Mouse (Mus musculus): Measurements from ENCODE around the gene Gm45837. TPM values are rescaled to one million over a fixed set of nuclear protein-coding genes. Genes with fewer than 3 reads are reported as not detected.
A peak's percentile ranks its signal among the peaks of the same experiment; 100 is the strongest.

The Gm45837 gene
- polyA plus RNA-seq, 2 experiments: not detected

GRCm38 (mm10) chr7:101444211-101444610 lies 33.5 kb downstream of the Gm45837 start:
- TF ChIP-seq EP300 (IDR thresholded peaks at IDR 0.05; ENCODE audit: low read depth) (no peak), CTCF (IDR thresholded peaks at IDR 0.05; ENCODE audit: low read depth) (no peak)
- Histone ChIP-seq H3K4me2 (ENCODE audit: low read depth) (no peak overlapping the region), H3K27me3 (ENCODE audit: control insufficient read depth, insufficient read depth, low read length) (no peaks in the 10 kb centered on the region), H3K9me3 (ENCODE audit: control insufficient read depth, low read length) (no peaks in the 10 kb centered on the region), H3K4me3 (ENCODE audit: insufficient read depth in 1 of 2, low read depth in 2 of 2, low read length in 2 of 2) (no peak overlapping the region), H3K4me1 (replicated peaks; ENCODE audit: control insufficient read depth in 2 of 2, insufficient read depth in 2 of 2, low read length in 1 of 2) (no peaks in the 10 kb centered on the region), H3K36me3 (replicated peaks; ENCODE audit: control insufficient read depth, insufficient read depth, low read depth) (no peaks in the 10 kb centered on the region), H3K9ac (replicated peaks) (no peak overlapping the region), H3K27ac (no peak overlapping the region)
- WGBS (ENCODE audit: insufficient replicate concordance): 67% methylated on average over 4 of the region's 4 CpGs
- DNase-seq (ENCODE audit: low read depth in 3 of 3, low spot score in 3 of 3) (no peak), ATAC-seq (ENCODE audit: insufficient read depth) (no peak)

DNA sequence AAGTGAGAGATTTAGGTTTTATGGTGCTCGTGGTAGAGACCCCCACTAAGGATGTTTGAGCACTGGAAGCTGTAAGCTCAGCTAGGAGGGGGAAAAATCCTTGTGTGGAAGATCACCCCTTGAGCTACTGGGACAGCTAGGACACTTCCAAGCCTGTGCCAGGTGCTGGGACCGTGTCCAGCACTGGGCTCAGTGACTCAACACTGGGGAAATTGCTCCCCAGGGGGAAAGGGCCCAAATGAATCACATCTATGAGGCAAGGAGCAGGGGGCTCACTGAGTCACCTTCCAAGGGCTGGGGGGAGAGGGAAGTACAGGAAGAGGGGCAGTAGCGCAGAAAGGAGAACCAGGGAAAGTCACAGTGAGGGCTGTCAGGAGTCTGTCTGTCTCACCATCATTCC lies 39.2 kb downstream of the Gm45837 start:
- Histone ChIP-seq H3K4me3 (ENCODE audit: insufficient read depth in 1 of 2, low read depth in 2 of 2, low read length in 2 of 2) (no peak overlapping the region), H3K9me3 (ENCODE audit: control insufficient read depth, low read length) (no peaks in the 10 kb centered on the region), H3K27me3 (ENCODE audit: control insufficient read depth, insufficient read depth, low read length) (peaks cover 21% of the 10 kb centered on the region), H3K27ac (no peak overlapping the region), H3K4me1 (replicated peaks; ENCODE audit: control insufficient read depth in 2 of 2, insufficient read depth in 2 of 2, low read length in 1 of 2) (no peaks in the 10 kb centered on the region), H3K9ac (replicated peaks) (no peak overlapping the region), H3K4me2 (ENCODE audit: low read depth) (no peak overlapping the region), H3K36me3 (replicated peaks; ENCODE audit: control insufficient read depth, insufficient read depth, low read depth) (no peaks in the 10 kb centered on the region)
- TF ChIP-seq CTCF (IDR thresholded peaks at IDR 0.05; ENCODE audit: low read depth) (no peak), EP300 (IDR thresholded peaks at IDR 0.05; ENCODE audit: low read depth) (no peak)
- DNase-seq (ENCODE audit: low read depth in 3 of 3, low spot score in 3 of 3) (no peak), ATAC-seq (ENCODE audit: insufficient read depth) (no peak)
- 20% methylated on average over 3 of the region's 3 CpGs for WGBS (ENCODE audit: insufficient replicate concordance)

- Histone ChIP-seq H3K4me1 (replicated peaks; ENCODE audit: control insufficient read depth in 2 of 2, insufficient read depth in 2 of 2, low read length in 1 of 2) (no peaks in the 10 kb centered on the region), H3K9me3 (ENCODE audit: control insufficient read depth, low read length) (no peaks in the 10 kb centered on the region), H3K36me3 (replicated peaks; ENCODE audit: control insufficient read depth, insufficient read depth, low read depth) (no peaks in the 10 kb centered on the region), H3K4me3 (ENCODE audit: insufficient read depth in 1 of 2, low read depth in 2 of 2, low read length in 2 of 2) (peak overlapping the region; percentile 36 to 51), H3K27me3 (ENCODE audit: control insufficient read depth, insufficient read depth, low read length) (peaks cover 21% of the 10 kb centered on the region), H3K4me2 (ENCODE audit: low read depth) (peak overlapping the region; percentile 57), H3K27ac (no peak overlapping the region), H3K9ac (replicated peaks) (no peak overlapping the region)
- peak; percentile 30 to 45 (median 31) for DNase-seq (ENCODE audit: low read depth in 3 of 3, low spot score in 3 of 3)
- TF ChIP-seq EP300 (IDR thresholded peaks at IDR 0.05; ENCODE audit: low read depth) (no peak), CTCF (IDR thresholded peaks at IDR 0.05; ENCODE audit: low read depth) (peak; percentile 97)
- peak; percentile 64 for ATAC-seq (ENCODE audit: insufficient read depth)
- WGBS (ENCODE audit: insufficient replicate concordance): under 1% methylated on average over 65 of the region's 68 CpGs
Observed at GRCm38 (mm10) chr7:101450422-101451401, 40.0 kb downstream of the Gm45837 start.

DNA sequence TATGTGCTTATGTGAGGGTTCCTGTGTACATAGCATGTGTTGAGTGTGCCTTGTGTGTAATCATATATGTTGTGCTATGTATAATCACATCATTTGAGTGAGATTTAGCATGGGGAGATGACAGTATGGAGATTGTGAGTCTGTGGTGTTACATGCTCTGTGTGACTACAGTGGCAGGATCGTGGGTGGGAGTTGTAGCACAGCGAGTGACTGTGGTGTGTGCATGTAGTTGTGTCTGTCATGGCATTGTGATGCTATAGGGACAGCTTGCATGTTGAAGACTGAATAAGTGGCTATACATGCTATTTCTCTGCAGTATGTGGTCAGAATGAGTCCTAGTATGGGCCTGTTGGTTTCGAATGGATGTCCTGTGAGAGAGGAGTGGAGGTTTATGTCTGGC lies 42.0 kb downstream of the Gm45837 start:
- H3K4me2 ChIP-seq (ENCODE audit: low read depth): no peak overlapping the region

GRCm38 (mm10) chr7:101453296-101453695 lies 42.6 kb downstream of the Gm45837 start:
- no peak overlapping the region for H3K27ac ChIP-seq
- no peaks in the 10 kb centered on the region for H3K4me1 ChIP-seq (replicated peaks; ENCODE audit: control insufficient read depth in 2 of 2, insufficient read depth in 2 of 2, low read length in 1 of 2)
- H3K27me3 ChIP-seq (ENCODE audit: control insufficient read depth, insufficient read depth, low read length): peaks cover 21% of the 10 kb centered on the region
- TF ChIP-seq EP300 (IDR thresholded peaks at IDR 0.05; ENCODE audit: low read depth) (no peak), CTCF (IDR thresholded peaks at IDR 0.05; ENCODE audit: low read depth) (no peak)
- H3K9me3 ChIP-seq (ENCODE audit: control insufficient read depth, low read length): no peaks in the 10 kb centered on the region
- no peak for ATAC-seq (ENCODE audit: insufficient read depth)
- no peak overlapping the region for H3K9ac ChIP-seq (replicated peaks)
- H3K4me3 ChIP-seq (ENCODE audit: insufficient read depth in 1 of 2, low read depth in 2 of 2, low read length in 2 of 2): no peak overlapping the region
- H3K4me2 ChIP-seq (ENCODE audit: low read depth): no peak overlapping the region
- no peak for DNase-seq (ENCODE audit: low read depth in 3 of 3, low spot score in 3 of 3)
- WGBS (ENCODE audit: insufficient replicate concordance): 67% methylated on average over 3 of the region's 3 CpGs
- H3K36me3 ChIP-seq (replicated peaks; ENCODE audit: control insufficient read depth, insufficient read depth, low read depth): no peaks in the 10 kb centered on the region

More for the DNA sequence above, 42.0 kb downstream of the Gm45837 start:
- H3K9ac ChIP-seq (replicated peaks): no peak overlapping the region
- 64% methylated on average over 3 of the region's 3 CpGs for WGBS (ENCODE audit: insufficient replicate concordance)
- no peaks in the 10 kb centered on the region for H3K9me3 ChIP-seq (ENCODE audit: control insufficient read depth, low read length)
- peak overlapping the region; percentile 2 to 16; a peak in 3 of 4 replicates for H3K4me3 ChIP-seq (ENCODE audit: insufficient read depth in 1 of 2, low read depth in 2 of 2, low read length in 2 of 2)
- no peak for ATAC-seq (ENCODE audit: insufficient read depth)
- peaks cover 21% of the 10 kb centered on the region for H3K27me3 ChIP-seq (ENCODE audit: control insufficient read depth, insufficient read depth, low read length)
- TF ChIP-seq EP300 (IDR thresholded peaks at IDR 0.05; ENCODE audit: low read depth) (no peak), CTCF (IDR thresholded peaks at IDR 0.05; ENCODE audit: low read depth) (no peak)
- H3K36me3 ChIP-seq (replicated peaks; ENCODE audit: control insufficient read depth, insufficient read depth, low read depth): no peaks in the 10 kb centered on the region
- DNase-seq (ENCODE audit: low read depth in 3 of 3, low spot score in 3 of 3): no peak
- H3K4me1 ChIP-seq (replicated peaks; ENCODE audit: control insufficient read depth in 2 of 2, insufficient read depth in 2 of 2, low read length in 1 of 2): no peaks in the 10 kb centered on the region
- no peak overlapping the region for H3K27ac ChIP-seq

Measured in liver, embryonic 14.5 days (tissue).